Mouse (Mus musculus) testis, adult 2 months (tissue): ENCODE data around the gene Ppargc1a. TPM values are rescaled to one million over a fixed set of nuclear protein-coding genes. Genes with fewer than 3 reads are reported as not detected.

Experiments
- H3K27ac ChIP-seq: fragments of 200-500 bp; 2 replicates; pipeline ENCODE4 v1.5.1; 2012; ENCODE audit warnings: low read depth, low read length; ENCODE audit not compliant: control insufficient read depth, insufficient read depth
- H3K27me3 ChIP-seq: fragments of 200-500 bp; 2 replicates; pipeline ENCODE4 v1.6.1; 2012; ENCODE audit warnings: mild to moderate bottlenecking, low read length, moderate library complexity; ENCODE audit not compliant: control insufficient read depth, insufficient read depth
- H3K36me3 ChIP-seq: fragments of 200-500 bp; 2 replicates; pipeline ENCODE4 v1.6.1; 2012; ENCODE audit warnings: mild to moderate bottlenecking, low read length; ENCODE audit not compliant: control insufficient read depth, insufficient read depth
- H3K4me1 ChIP-seq: fragments of 200-500 bp; 2 replicates; pipeline ENCODE4 v1.6.1; 2012; ENCODE audit warnings: low read length; ENCODE audit not compliant: control insufficient read depth, insufficient read depth
- H3K4me3 ChIP-seq: fragments of 200-500 bp; 2 replicates; pipeline ENCODE4 v1.5.1; 2012; ENCODE audit warnings: low read depth, mild to moderate bottlenecking, low read length, moderate library complexity, mixed read lengths; ENCODE audit not compliant: control insufficient read depth
- CTCF ChIP-seq: fragments of 200-500 bp; IDR thresholded peaks from 2 replicates; pipeline ENCODE4 v1.5.1; 2012; ENCODE audit warnings: low read depth, mild to moderate bottlenecking, inconsistent platforms, low read length, moderate library complexity; ENCODE audit not compliant: control insufficient read depth, insufficient read depth, insufficient replicate concordance
- POLR2A ChIP-seq: fragments of 200-500 bp; IDR thresholded peaks from 2 replicates; pipeline ENCODE4 v1.6.1; 2012; ENCODE audit warnings: low read depth, mild to moderate bottlenecking, inconsistent platforms, low read length, moderate library complexity; ENCODE audit not compliant: control insufficient read depth
- polyA plus RNA-seq: library from polyadenylated mRNA; depleted of rRNA; stranded (reverse); fragments of >200 nt; gene quantifications from 2 replicates; pipeline ENCODE4 v1.2.3, GENCODE M21; 2012

The Ppargc1a gene
- polyA plus RNA-seq, 1 experiment: 0.89 TPM

DNA sequence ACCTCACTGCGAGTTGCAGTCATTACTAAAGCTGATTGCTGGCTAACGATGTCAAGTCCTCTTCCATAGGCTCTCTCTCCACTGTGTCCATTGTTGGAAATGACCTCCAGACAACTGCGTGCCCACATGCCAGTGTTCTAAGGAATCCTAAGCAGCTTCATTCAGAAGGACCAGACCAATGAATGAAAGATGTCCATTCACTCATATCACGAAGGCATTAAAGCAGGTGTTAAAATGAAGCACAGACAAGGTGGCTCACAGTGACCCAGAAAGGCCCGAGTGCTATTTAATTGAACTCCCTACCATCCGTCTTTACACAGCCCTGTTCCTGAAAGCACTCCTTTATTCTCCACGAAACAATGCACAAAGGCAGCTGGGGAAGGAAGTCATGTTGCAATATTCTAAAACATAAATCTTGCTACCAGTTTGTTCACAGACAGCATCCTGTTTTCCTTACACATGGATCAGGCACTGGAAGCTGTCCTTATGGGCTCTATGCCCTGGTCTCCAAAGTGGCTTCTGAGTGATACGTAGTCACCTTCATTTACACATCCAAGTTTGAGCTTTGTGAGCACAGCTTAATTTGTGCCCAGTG lies 23.3 kb downstream of the Ppargc1a start:
- no peak overlapping the region for H3K27ac ChIP-seq
- H3K4me3 ChIP-seq: no peak overlapping the region
- H3K36me3 ChIP-seq: no peaks in the 10 kb centered on the region
- H3K27me3 ChIP-seq: no peaks in the 10 kb centered on the region
- no peaks in the 10 kb centered on the region for H3K4me1 ChIP-seq
- TF ChIP-seq CTCF (no peak), POLR2A (no peak)

DNA sequence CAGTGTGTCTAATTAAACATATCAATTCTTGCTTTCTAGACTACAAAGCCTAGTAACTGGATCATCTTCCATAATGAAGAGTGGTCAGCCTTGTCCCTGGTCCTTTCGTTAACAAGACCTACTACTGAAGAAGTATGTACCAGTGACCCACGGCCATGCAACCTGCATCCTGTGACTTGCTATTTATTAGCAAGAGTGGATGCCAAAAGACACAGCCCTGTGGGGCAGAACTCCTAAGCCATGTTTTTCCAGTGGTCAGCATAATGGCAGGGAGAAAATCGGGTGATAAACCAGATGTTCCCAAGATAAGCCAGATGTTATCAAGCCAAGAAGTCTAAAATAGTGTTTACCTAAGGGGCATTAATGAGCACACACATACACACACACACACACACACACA lies 26.0 kb downstream of the Ppargc1a start:
- TF ChIP-seq POLR2A (no peak), CTCF (no peak)
- H3K27me3 ChIP-seq: no peaks in the 10 kb centered on the region
- H3K27ac ChIP-seq: no peak overlapping the region
- H3K4me1 ChIP-seq: no peaks in the 10 kb centered on the region
- H3K4me3 ChIP-seq: no peak overlapping the region
- H3K36me3 ChIP-seq: no peaks in the 10 kb centered on the region

DNA sequence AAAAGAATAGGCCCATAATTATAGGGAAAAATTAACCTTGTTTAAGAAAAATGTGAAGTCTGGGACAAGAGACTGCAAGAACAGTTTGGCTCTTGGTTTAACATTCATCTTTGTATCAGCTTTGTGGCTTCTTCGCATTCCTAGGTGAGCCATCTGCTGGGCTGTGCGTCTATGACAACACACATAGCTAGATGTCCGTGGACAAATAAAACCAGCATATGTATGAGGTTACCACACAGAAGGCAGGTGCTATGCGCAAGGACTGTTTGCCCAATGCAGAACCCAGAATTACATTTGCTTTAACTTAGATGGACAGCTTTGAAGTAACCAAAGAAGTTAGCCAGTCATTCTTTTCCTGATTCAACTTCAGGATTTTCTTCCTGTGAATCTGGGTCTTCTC lies 26.7 kb downstream of the Ppargc1a start:
- Histone ChIP-seq H3K4me1 (no peaks in the 10 kb centered on the region), H3K27ac (no peak overlapping the region), H3K27me3 (no peaks in the 10 kb centered on the region), H3K36me3 (no peaks in the 10 kb centered on the region), H3K4me3 (no peak overlapping the region)
- TF ChIP-seq POLR2A: no peak
- TF ChIP-seq CTCF: no peak

DNA sequence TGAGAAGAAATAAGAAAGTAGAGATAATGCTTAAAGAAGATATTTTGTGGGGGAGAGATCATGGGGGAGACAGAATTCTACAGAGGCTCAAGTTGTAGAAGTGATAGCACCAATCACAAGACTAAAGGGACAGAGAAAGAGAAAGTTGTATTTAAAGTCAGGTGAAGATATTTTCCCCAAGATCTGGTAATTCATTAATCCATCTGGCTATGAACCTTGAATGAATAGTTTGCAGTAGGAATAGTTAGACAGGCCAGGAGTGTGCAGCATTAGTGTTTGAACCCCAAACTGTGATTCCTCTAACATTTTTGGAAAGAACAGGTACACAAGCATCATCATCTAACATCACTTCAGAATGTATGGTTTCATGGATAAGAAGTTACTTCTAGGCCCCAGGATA lies 28.0 kb downstream of the Ppargc1a start:
- Histone ChIP-seq H3K4me1 (no peaks in the 10 kb centered on the region), H3K4me3 (no peak overlapping the region), H3K27ac (no peak overlapping the region), H3K27me3 (no peaks in the 10 kb centered on the region), H3K36me3 (no peaks in the 10 kb centered on the region)
- TF ChIP-seq POLR2A (no peak), CTCF (no peak)

DNA sequence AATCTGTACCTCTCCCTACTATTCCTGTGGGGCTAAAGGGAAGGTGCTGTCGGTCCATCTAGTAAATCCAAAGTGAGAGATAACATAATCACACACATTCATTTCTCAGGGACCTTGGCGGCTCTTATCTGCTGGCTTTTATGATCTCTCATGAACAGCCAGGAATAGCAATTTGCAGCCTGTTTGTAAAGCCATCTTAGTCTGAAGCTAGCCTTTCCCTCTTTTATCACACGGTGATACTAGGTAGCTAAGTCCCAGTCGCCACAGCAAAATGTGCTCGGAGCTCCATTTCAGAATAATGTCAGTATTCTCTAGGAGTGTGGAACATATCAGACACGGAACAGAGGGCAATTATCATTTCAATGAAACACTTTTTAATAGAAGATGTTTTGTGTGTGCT lies 29.2 kb downstream of the Ppargc1a start:
- no peaks in the 10 kb centered on the region for H3K27me3 ChIP-seq
- H3K27ac ChIP-seq: no peak overlapping the region
- TF ChIP-seq CTCF (no peak), POLR2A (no peak)
- H3K4me3 ChIP-seq: no peak overlapping the region
- no peaks in the 10 kb centered on the region for H3K4me1 ChIP-seq
- no peaks in the 10 kb centered on the region for H3K36me3 ChIP-seq

DNA sequence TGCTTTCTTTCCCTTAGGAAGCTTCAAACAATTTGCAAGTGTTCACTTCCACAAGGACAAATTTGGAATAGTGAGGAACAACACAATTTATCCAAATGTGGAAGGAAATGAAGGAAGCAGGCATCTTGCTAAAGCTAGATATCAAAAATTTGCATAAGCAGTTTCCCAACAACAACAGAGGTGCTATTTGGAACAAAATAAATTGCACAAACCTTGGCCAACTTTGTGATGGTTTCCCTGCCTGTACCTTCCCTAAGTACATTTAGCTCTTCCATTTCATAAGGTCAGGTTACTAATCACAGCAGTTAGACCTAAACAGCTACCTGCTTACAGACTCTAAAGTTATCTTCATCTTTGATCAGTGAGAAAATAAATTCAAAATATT lies 29.9 kb downstream of the Ppargc1a start:
- no peak overlapping the region for H3K27ac ChIP-seq
- H3K4me1 ChIP-seq: no peaks in the 10 kb centered on the region
- no peaks in the 10 kb centered on the region for H3K36me3 ChIP-seq
- no peaks in the 10 kb centered on the region for H3K27me3 ChIP-seq
- TF ChIP-seq POLR2A (no peak), CTCF (no peak)
- no peak overlapping the region for H3K4me3 ChIP-seq

DNA sequence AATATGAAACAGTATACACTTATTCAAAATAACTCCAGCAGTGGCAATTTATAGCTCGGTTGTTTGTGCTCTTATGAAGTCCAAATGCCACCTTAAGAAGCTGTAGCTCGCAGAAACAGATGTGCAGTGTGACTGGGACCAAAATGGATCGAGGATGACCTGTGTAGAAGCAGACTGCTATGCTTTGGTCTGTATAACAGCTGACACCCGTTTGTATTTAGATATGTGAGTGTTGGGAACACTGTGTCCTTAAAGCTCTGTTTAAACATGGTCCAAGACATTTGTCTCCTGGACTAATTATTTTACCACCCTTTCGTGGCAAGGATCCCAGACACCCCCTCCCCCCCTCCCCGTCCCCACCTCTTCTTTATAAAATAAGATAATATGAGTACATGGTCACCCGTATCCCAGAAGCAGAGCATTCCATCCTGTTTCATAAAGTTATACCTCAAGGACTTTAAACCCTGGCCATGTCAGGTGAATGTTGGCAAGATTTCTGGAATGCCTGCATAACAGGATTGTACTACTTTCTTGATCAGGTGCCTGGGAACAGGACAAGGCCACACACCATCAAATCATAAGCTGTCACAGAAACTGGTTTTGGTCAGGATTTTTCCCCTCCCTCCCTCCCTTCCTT lies 30.4 kb downstream of the Ppargc1a start:
- H3K27ac ChIP-seq: no peak overlapping the region
- no peak overlapping the region for H3K4me3 ChIP-seq
- H3K27me3 ChIP-seq: no peaks in the 10 kb centered on the region
- no peak for TF ChIP-seq CTCF
- TF ChIP-seq POLR2A: no peak
- H3K4me1 ChIP-seq: no peaks in the 10 kb centered on the region
- H3K36me3 ChIP-seq: no peaks in the 10 kb centered on the region
